Mouse (Mus musculus): Measurements from ENCODE around the gene Cntrob.

DNA sequence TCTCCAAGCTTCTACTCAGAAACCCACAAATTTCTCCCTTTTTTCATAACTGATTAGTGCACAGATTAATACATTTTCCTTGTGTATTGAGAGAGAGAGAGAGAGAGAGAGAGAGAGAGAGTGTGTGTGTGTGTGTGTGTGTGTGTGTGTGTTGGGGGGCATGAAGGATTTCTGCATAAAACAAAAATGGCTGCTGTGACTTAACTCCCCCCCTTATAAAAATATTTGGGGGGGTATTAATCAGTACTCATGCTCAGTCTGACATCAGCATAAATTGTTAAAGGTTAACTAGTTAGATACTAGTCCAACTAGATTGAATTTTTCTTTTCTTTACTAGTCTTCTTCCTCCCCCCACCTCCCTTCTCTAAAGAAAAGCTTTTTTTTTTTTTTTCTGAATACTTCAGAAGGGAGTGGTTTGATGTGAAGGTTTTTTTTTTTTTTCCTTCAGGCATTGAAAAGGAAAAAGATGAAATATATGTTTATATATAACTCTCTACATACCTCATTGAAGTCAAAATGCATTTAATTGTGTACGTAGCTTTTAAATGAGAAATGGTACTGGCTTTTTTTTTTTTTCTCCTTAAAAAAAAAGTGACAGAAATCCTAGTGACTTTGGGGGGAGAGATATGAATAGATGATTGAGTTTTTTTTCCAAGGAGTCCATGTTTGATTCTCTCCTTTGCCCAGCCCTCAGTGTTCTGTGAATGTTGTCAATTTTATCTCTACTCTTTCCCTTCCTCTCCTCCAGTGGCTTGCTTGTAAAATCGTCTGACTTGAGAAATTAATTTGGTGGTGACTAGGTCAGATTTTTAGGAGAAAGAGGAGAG, 46.6 kb upstream of the Cntrob start:
- TF ChIP-seq CTCF (IDR thresholded peaks at IDR 0.05; ENCODE audit: extremely low read depth, insufficient read depth, insufficient read length, insufficient replicate concordance) (no peak), POLR2A (IDR thresholded peaks at IDR 0.05; ENCODE audit: low read depth, low read length) (no peak)

All from spleen, adult 2 months (tissue).